Mouse (Mus musculus): ENCODE data around the gene Ints3.

DNA sequence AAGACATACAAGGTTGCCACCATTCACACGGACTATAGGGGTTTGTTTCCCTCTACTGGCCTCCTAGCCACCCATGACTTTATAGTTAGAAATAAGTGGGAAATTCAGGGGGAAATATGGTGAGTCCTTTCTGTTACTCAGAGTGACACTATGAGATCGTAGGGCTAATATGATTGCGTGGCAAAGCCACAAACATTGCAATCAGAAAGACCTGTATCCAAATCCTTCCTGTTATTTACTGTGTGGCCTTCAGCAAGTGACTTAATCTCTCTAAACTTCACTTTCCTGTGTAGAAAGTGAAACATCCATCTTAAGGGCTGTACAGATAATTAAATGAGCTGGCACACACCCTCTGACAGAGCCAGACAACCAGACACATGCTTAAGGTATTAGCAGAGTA, 24.7 kb downstream of the Ints3 start:
- TF ChIP-seq CTCF (IDR thresholded peaks at IDR 0.05; ENCODE audit: extremely low read depth, insufficient read depth, low read length) (no peak), POLR2A (IDR thresholded peaks at IDR 0.05; ENCODE audit: extremely low read depth, insufficient read depth, low read length) (no peak)
